Mouse (Mus musculus): ENCODE data around the gene Bnip1.

- TF ChIP-seq CTCF (conservative IDR thresholded peaks at IDR 0.05; ENCODE audit: low read length) (no peak), NANOG (IDR thresholded peaks at IDR 0.05; ENCODE audit: borderline replicate concordance, low read length) (no peak)
These were observed 761 bp downstream of the Bnip1 start for GRCm38 (mm10) chr17:26781610-26782043.

Data from E14TG2a.4 (cell line).